Mouse (Mus musculus) small intestine, adult 2 months (tissue): ENCODE measurements around the gene Eno1.
A peak's percentile ranks its signal among the peaks of the same experiment; 100 is the strongest.

ENCODE experiments used
- CTCF ChIP-seq: fragments of 200-500 bp; IDR thresholded peaks from 2 replicates; pipeline ENCODE4 v1.5.1; 2012; ENCODE audit warnings: low read depth, mild to moderate bottlenecking, control low read depth, inconsistent platforms, low read length, moderate library complexity, mixed read lengths; ENCODE audit not compliant: insufficient replicate concordance, insufficient read length; ENCODE audit errors: extremely low read depth
- POLR2A ChIP-seq: fragments of 200-500 bp; IDR thresholded peaks from 2 replicates; pipeline ENCODE4 v1.6.1; 2012; ENCODE audit warnings: low read depth, mild to moderate bottlenecking, control low read depth, inconsistent platforms, low read length, moderate library complexity

- peak; percentile 26 for TF ChIP-seq POLR2A
- TF ChIP-seq CTCF: no peak
Measured at GRCm38 (mm10) chr4:150236521-150237481, at the start of gene Eno1.
